Mouse (Mus musculus): ENCODE data around the gene Rbbp7.

Gene Rbbp7

DNA sequence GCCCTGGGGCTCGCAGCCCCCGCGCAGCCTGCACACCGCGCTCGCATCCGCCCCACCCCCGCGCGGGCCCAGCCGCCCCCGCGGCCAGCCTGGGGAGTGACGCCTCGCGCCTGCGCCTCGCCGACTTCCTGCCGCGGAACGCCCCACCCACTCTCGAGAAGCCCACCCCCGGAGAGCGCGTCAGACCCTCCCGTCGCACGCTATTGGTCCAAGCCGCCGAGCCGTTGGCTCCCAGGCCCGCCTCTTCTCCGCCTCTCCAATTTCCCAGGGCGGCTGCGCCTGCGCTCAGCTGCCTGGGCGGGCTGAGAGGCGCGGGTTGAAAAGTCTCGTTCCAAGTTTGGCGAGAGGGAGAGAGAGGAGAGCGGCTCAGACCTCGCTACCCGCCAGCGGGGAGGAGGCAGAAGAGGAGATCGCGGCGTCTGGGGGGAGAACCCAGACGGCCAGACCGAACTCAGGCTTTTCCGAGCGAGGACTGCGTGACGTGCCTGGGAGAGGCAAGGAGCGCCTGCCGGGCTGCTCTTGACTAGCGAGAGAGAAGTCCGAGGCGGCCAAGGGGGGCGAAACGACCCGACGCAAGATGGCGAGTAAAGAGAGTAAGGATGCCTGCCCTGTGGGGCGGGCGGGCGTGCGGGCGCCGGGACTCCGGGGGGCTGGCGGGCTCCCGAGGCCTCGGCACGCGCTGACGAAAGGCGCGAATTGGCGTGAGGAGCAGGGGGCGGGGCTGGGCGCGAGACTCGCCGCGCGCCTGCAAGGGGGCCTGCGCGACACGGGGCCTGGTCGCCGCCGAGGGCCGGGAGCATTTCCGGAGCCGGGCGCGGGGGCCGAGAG, at the start of gene Rbbp7:
Gene Rbbp7 (plus strand): TSS at position 288 of the 828 bp plus-strand sequence.
- ChIA-PET CTCF (interaction anchor here in 1 of 4 experiments (0.7 to 1.5 kb wide), 3 partner anchors 39 to 44 kb away, joined by 3 to 6 read pairs (median 3); no protein-coding TSS in a partner anchor), POLR2A (interaction anchor here (0.5 to 15.3 kb wide), 65 partner anchors 7 to 1316 kb away, joined by 3 to 300 read pairs (median 4); partner anchors contain the start of genes Ctps2 (in 3 of the 4), Siah1b (in 1 of the 4) and Txlng (in 1 of the 4))

DNA sequence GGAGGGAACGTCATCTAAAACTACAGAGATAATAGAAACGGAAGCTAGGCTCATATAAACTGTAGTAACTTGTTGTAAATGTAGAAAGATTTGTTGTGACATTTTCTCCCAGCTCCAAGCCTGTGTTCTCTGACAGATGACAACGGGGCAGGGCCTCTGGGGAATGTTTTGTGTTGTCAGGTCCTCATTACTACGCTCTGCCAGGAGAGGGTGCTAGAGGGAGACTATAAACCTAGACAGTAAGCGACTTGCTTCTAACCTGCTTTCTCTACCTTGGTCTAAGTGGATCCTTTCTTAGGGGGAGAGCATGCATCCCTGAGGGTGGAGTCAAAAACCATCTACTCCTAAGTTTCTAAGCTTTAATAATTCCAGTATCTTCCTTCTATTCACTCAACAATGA, 42.4 kb upstream of the Rbbp7 start:
- CTCF ChIA-PET = interaction anchor here in 3 of 4 experiments (0.8 to 1.7 kb wide), 11 partner anchors 9 to 191 kb away, joined by 3 to 11 read pairs (median 4); no protein-coding TSS in a partner anchor
- POLR2A ChIA-PET = interaction anchor here in 3 of 4 experiments (0.5 to 1.1 kb wide), 5 partner anchors 39 to 49 kb away, joined by 3 read pairs; partner anchors contain the start of gene Rbbp7 (in 1 of the 3)

DNA sequence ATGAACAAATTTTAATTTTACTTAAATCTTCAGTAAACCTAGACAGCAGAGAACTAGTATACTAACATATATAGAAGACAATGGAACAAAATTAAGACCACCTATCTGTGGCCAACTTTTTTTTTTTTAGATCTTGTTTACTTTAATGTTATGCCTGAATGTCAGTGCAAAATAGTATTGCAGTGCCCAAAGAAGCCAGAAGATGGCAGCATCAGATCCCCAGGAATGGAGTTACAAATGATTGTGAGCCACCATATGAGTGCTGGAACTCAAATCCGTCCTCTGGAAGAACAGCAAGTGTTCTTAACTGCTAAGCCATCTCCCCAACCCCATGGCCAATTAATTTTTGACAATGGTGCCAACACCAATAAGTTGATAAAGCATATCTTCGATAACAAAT, 40.6 kb upstream of the Rbbp7 start:
- POLR2A ChIA-PET = interaction anchor here in 1 of 4 experiments (1.0 to 1.3 kb wide), 3 partner anchors 36 to 43 kb away, joined by 3 to 4 read pairs (median 3); no protein-coding TSS in a partner anchor
- CTCF ChIA-PET = no interaction called here

DNA sequence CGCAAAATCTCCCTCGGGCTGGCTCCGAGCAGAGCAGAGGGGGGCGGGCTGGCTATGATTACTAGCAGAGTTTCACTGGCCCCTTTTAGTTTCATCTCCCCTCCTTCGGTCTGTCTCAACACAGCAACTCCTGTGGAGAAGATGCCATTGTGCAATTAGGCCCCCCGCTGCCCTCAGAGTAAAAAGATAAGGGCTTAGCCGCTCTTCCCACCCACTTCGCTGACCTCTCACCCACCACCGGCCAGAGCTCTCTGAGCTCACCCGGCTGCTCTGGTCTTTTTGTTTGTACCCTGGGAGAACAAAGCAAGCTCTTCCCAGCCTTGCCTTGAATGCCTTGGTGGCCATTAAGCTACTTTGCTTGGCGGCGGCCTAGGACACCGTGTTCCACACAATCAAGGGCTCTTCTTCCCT, 32.8 kb upstream of the Rbbp7 start:
- POLR2A ChIA-PET = interaction anchor here in 3 of 4 experiments (0.6 to 3.6 kb wide), 22 partner anchors 9 to 1654 kb away, joined by 3 to 71 read pairs (median 8); partner anchors contain the start of gene Rbbp7 (in 2 of the 3)
- CTCF ChIA-PET = interaction anchor here in 3 of 4 experiments (0.6 to 2.0 kb wide), 4 partner anchors 9 to 64 kb away, joined by 4 to 6 read pairs (median 4); no protein-coding TSS in a partner anchor

DNA sequence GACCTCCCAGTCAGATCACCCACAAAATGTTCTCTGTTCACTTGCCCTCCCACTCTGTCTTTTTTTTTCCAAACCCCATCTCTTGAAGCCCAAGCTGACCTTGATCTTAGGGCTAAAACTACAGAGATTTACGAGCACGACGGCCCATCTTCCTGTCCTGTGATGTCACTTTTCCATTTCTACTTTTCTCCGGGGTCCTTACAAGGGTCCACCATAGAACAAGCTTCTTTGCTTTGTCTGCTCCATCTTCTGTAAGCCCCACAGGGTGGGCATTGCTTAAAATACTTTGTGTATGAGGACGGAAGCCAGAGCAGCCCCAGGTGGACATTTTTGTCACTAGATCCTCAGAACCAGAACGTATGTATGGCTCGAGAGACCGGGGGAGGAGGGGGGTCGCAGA, 32.4 kb upstream of the Rbbp7 start:
- ChIA-PET POLR2A (interaction anchor here in 3 of 4 experiments (0.6 to 3.6 kb wide), 26 partner anchors 8 to 236 kb away, joined by 3 to 71 read pairs (median 6); partner anchors contain the start of gene Rbbp7 (in 2 of the 3)), CTCF (interaction anchor here in 3 of 4 experiments (0.7 to 2.0 kb wide), 5 partner anchors 8 to 103 kb away, joined by 3 to 8 read pairs (median 5); no protein-coding TSS in a partner anchor)

DNA sequence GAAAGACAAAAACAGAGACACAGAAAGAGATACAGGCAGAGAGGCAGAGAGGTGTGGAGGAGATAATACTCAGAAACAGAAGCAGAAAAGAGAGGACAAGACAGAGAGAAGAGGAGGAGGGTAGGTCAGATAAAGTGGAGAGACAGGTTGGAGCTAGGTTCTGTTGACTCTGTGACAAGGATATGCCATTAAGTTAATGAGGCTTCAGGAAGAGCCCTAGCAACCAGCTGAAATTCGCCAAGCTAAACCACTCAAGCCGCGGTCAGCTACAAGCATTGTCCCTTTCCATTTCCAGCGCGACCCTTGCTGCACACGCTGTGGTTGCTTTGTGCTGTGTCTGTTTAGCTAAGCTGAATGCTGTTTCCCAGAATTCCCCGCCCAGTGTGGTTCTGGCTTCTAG, 32.0 kb upstream of the Rbbp7 start:
- CTCF ChIA-PET = interaction anchor here in 3 of 4 experiments (0.7 to 2.0 kb wide), 4 partner anchors 10 to 103 kb away, joined by 3 to 8 read pairs (median 5); no protein-coding TSS in a partner anchor
- POLR2A ChIA-PET = interaction anchor here in 3 of 4 experiments (0.7 to 3.6 kb wide), 20 partner anchors 8 to 236 kb away, joined by 3 to 71 read pairs (median 8); partner anchors contain the start of gene Rbbp7 (in 2 of the 3)

DNA sequence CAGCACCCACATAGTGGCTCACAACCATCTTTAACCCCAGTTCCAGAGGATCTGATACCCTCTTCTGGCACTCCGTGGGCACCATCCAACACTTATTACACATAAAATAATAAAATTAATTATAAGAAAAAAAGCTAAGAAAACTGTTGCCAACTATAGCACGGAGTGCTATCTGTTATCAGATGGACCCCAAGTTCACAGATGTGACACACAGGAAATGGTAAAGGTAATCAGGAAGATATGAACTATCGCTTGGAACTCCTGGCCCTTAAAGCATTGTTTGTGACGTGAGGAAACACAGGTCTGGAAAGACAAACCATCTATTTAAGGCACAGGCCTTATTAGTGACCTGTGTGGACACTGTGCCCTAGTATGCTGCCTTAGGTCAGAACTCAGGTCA, 30.2 kb upstream of the Rbbp7 start:
- ChIA-PET CTCF (no interaction called here), POLR2A (interaction anchor here in 1 of 4 experiments (0.6 to 3.6 kb wide), 4 partner anchors 11 to 208 kb away, joined by 5 to 71 read pairs (median 10); partner anchors contain the start of gene Rbbp7)

DNA sequence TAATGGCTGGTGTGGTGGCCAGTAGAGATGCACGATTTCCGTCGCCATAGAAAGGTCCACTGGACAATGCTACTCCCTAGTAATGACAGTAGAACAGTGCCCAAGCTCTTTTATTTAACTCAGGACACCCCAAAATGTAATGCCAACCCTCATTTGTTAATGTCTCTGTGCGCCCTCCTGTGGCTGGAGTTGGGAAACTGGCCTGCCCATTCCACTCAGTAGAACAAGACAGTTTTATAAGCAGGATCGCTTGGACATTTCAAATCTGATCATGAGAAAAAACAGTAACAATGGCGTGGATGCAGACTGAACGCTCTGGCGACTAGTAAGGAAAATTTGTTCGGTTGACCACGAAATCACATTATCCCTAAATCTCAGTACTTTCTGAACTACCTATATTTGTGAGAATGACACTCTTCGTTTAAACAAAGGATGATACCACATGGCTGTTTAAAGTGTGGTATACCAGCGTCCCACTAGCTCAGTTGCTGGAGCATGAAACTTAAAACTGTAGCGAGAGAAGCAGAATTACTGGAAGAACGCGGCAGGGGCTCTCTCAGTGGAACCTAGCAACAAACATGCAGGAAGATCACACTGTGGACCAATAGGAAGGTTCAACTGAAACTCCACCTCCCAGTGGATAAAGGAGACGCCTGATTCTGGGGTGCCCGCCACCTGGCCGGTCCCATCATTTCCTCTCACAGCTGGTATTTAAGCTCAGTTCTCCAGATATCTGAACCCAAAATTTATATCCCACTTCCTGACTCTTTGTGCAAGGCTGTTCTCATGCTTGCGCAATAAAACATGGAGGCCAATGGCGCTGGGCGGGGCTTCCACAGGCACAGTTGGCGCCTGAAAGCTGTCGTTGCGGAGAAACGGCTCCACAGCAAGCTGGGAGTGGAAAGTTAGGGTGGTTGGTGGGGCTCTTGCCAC, 24.9 kb upstream of the Rbbp7 start:
- CTCF ChIA-PET = interaction anchor here in 2 of 4 experiments (0.9 to 1.8 kb wide), 4 partner anchors 17 to 208 kb away, joined by 4 to 8 read pairs (median 6); no protein-coding TSS in a partner anchor
- POLR2A ChIA-PET = interaction anchor here (0.6 to 6.0 kb wide), 34 partner anchors 7 to 1234 kb away, joined by 3 to 300 read pairs (median 8); partner anchors contain the start of gene Rbbp7 (in 3 of the 4)

DNA sequence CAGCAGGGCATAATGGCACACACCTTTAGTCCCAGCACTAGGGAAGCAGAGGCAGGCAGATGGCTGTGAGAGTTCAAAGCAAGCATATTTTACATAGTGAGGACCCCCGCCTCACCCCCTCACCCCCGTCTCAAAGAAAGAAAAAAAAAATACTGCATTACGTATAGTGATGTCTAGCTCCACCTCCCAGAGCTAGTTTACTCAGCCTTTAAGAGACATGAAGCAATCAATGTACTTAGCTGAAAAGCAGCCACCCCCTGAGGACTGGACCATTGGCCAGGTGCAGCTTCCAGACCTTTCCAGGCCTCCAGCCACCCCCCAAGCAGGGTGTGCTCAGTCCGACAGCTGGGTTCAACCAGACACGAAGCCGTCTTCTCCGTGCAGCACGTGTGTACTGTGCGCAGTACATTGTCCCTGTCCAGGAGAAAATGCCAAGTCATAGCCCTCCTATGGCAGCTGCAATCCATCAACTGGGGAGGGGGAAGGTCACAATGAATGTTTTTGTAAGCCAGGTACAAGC, 24.0 kb upstream of the Rbbp7 start:
- ChIA-PET POLR2A (interaction anchor here (0.6 to 6.0 kb wide), 43 partner anchors 8 to 1233 kb away, joined by 3 to 300 read pairs (median 6); partner anchors contain the start of gene Rbbp7 (in 3 of the 4)), CTCF (interaction anchor here (0.6 to 1.8 kb wide), 9 partner anchors 9 to 1721 kb away, joined by 3 to 9 read pairs (median 5); no protein-coding TSS in a partner anchor)

DNA sequence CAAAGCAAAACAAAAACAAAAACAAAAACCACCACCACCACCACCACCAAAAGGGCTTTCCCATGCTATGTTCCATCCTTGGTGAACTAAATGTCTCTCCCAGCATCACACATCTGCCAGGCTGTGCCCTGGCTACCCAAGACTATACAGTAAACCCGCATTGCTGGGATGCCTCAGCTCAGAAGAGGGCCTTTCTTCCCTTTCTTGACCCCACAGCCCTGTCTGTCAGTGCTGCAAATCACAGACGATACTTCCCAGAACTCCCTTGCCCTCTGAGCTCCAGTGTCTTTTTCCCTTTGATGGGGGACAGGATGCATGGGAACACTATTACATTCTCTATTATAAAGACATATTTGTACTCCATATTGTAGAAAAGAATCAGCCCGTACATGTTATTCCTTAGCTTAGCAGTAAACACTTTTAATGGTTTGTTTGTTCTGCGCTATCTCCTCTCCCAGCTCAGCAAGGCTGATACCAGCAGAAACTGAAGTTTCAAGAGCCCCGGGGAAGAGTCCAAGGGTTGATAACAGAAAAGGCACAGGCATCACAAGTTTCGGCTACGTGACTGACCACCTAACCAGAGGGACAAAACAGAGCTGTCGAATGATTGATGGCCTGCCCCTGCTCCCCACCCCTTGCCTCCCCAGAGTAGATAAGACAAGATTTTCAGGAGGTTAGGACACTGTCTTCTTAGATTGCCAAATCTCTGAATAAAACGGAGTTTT, 11.3 kb upstream of the Rbbp7 start:
- POLR2A ChIA-PET = interaction anchor here in 3 of 4 experiments (0.6 to 4.4 kb wide), 13 partner anchors 8 to 105 kb away, joined by 3 to 42 read pairs (median 4); partner anchors contain the start of gene Rbbp7 (in 3 of the 3)
- CTCF ChIA-PET = no interaction called here

DNA sequence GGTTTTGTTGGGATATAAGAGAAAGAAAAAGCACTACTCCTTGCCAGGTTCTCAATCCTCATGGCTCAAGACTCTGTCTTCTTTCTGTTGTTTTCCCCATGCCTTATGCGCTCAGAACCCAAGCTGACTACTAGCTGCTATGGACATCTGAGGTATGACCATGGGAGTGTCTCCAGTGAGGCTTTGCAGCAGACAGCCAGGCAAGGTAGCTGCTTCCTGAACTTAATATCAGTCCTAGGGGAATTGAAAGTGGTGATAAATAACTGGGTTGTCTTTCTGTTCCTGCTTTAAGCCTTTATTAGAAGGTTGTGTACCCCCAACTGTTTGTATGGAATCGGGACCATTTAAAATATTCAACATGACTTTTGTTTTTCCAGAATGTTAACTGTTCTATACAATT, 7.8 kb upstream of the Rbbp7 start:
- CTCF ChIA-PET = interaction anchor here in 1 of 4 experiments (0.6 kb wide), 1 partner anchor 16 kb away, joined by 5 read pairs; no protein-coding TSS in a partner anchor
- POLR2A ChIA-PET = interaction anchor here in 2 of 4 experiments (1.2 to 1.6 kb wide), 3 partner anchors 8 to 16 kb away, joined by 5 to 7 read pairs (median 5); partner anchors contain the start of gene Rbbp7 (in 1 of the 2)

DNA sequence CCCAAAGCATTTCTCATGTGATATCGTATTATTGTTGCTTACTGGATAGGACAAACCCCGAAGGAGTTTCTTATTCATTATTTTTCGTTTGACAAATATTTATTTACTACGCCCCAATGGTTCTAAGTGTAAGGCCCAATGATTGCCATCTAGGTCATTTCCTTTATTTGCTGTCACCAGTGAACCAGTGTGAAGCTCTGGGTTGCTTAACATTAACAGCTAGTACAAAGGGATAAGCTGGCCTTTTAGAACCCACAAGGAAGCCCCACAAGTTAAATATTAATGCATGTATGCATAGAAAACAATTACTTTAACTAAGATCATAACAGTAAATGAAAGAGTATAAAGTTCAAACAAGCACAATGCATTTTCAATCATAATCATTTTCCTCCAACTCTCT, 5.9 kb upstream of the Rbbp7 start:
- ChIA-PET POLR2A (interaction anchor here in 1 of 4 experiments (2.0 to 15.3 kb wide), 3 partner anchors 9 to 21 kb away, joined by 7 to 300 read pairs (median 217); no protein-coding TSS in a partner anchor), CTCF (no interaction called here)

DNA sequence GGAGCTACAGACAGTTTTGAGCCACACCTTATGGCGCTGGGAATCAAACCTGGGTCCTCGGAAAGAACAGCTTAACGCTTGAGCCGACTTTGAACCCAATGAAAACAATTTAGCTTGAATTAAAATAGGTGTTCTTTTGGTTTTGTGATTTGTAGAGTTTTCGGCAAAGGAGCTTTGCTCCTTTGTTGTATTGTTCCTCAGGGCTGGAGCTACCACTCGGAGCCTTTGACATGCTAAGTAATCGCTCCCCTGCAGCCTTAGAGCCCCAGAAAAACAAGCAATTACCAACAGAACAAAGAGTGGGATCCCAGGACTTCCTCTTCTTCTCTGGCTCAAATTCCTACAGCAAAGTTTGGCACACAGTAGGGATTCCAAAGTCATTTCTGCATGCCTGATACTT, 4.1 kb upstream of the Rbbp7 start:
- ChIA-PET CTCF (interaction anchor here in 3 of 4 experiments (0.6 to 1.5 kb wide), 8 partner anchors 20 to 418 kb away, joined by 3 to 7 read pairs (median 4); no protein-coding TSS in a partner anchor), POLR2A (interaction anchor here (0.6 to 15.3 kb wide), 31 partner anchors 8 to 1202 kb away, joined by 3 to 300 read pairs (median 7); partner anchors contain the start of genes Syap1 (in 1 of the 4) and Zrsr2 (in 1 of the 4))

DNA sequence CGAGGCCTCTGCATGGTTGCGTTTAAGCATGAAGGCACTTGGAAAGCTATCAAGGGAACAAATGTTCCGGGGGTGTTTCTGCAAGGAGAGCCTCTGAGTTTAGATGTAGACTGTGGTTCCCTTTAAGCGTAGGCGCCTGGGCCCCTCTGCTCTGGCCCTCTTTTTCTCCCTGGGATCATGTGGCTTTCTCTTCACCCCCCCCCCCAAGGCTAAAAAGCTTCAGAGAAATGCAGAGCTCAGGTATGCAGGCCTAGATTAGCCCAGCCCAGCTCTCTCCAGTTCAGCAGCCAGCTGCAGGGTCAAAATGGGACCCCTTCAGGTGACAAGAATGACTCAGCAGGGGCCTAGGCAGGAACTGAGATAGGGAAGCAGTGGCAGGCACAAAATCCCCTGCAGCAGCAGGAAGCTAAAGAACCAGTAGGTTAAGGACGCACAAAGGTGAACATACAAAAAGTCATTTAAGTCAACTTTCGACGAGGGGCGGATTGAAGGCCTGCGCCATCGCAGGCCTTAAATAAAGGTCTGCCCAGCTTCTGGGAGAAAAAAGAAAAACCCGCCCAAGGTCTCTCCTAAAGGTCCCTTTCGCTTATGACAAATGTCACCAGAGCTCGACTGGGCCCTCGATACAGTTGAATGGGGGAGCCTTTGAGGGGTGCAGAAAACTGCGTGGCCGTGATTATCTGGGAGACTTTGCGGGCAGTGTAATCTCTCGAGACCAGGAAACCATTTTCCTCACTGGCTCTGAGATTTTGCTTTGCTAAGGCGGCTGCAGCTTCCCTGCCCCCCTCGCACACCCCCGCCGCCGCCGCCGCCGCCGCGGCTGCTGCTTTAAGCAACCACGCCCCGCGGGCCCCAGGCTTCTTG, 719 bp upstream of the Rbbp7 start:
- ChIA-PET CTCF (interaction anchor here in 2 of 4 experiments (0.6 to 1.5 kb wide), 8 partner anchors 39 to 176 kb away, joined by 3 to 13 read pairs (median 4); no protein-coding TSS in a partner anchor), POLR2A (interaction anchor here (0.5 to 15.3 kb wide), 63 partner anchors 8 to 1317 kb away, joined by 3 to 300 read pairs (median 5); partner anchors contain the start of genes Ctps2 (in 3 of the 4), Siah1b (in 1 of the 4) and Txlng (in 1 of the 4))

DNA sequence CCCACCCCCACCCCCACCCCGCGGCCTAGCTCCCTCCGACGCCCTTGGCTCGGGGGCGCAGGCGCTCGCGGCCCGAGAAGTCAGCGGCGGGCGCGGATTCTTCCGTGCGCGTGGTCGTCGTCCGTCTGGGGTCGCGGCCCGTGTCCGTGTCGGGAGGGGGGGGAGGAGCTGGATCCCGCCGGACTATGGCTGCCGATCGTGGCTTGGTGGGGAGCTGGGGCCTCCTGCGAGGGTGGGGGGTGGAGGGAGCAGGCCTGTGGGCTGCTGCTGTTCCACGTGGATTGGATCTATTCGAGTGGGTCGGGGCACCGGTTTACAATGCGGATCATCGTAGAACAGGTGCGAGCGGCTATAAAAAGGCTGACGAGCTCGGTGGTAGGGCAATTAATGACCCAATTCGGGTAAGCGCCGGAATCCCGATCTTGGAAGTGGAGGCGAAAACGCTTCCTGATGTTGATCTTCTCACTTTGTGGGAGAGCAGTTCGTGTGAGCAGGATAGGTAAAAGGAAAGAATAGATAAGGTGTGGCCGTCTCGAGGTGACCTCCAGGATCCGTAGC, 835 bp downstream of the Rbbp7 start:
- ChIA-PET POLR2A (interaction anchor here (0.6 to 15.3 kb wide), 39 partner anchors 9 to 1021 kb away, joined by 3 to 300 read pairs (median 5); partner anchors contain the start of gene Ctps2 (in 1 of the 4)), CTCF (interaction anchor here in 1 of 4 experiments (0.8 kb wide), 1 partner anchor 39 kb away, joined by 3 read pairs; no protein-coding TSS in a partner anchor)
